Comparison of ENCODE assay signal across 17 mouse cellular contexts in the genomic region with DNA sequence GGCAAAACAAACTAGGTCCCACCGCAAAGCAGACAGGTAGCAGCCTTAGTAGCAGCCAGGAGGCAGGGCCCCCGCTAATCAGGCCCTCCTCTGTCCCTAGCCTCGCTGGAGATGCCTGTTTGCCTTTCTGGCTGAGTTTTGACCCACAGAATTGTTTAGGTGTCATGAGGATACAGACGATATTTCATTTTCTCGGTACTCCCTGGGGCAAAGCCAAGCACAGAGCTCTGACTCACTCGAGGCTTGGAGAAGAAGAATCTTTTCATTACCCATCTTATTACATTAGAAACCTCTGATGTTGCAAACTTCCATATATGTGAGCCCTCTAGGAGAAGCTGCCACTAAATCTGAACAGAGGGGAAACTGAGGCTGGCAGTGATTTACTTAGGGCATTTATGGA.
DNase-seq lines count a peak whose midpoint lies in the region; ATAC-seq and TF ChIP-seq lines count a peak whose summit lies in the region.
"Had no signal": no experiment of that assay in that cellular context is flagged by ENCODE, and none has a peak within 500 bp of the region (broad histone marks: within the 10 kb centered on the region; RNA-seq: fewer than 3 reads in every experiment).

No protein-coding gene starts in this region.

- no peaks in the 10 kb centered on the region for H3K9me3 ChIP-seq in midbrain, embryonic 14.5 days (ENCODE audit: control insufficient read depth, low read length)
- H3K9me3 ChIP-seq: embryonic facial prominence, embryonic 10.5 days; forebrain, embryonic 13.5 days; heart, embryonic 13.5 days; hindbrain, embryonic 15.5 days had no signal

- H3K4me3 ChIP-seq in myocyte, result no peak overlapping the region
- H3K4me3 ChIP-seq in midbrain, embryonic 14.5 days (replicated peaks; ENCODE audit: low read depth, low read length), result no peak overlapping the region
- H3K4me3 ChIP-seq: embryonic facial prominence, embryonic 10.5 days; forebrain, embryonic 13.5 days; heart, embryonic 13.5 days; hindbrain, embryonic 15.5 days had no signal

- H3K79me2 ChIP-seq in myocyte (ENCODE audit: control insufficient read depth, insufficient read depth), result no peaks in the 10 kb centered on the region

- H3ac ChIP-seq in myocyte (ENCODE audit: control insufficient read depth, insufficient read length), result no peak overlapping the region

- CTCF ChIA-PET in Patski (lab: Charles Lee), result no interaction called here

- H3K4me1 ChIP-seq in midbrain, embryonic 14.5 days (ENCODE audit: control insufficient read depth, insufficient read depth, low read length), result 0 out of 2 replicates have a peak, but pooled peaks cover 4% of the 10 kb centered on the region

- 68% methylated on average over 6 of the region's 6 CpGs for WGBS in midbrain, embryonic 14.5 days

- no peak for TF ChIP-seq POLR2A in myocyte (IDR thresholded peaks at IDR 0.05; ENCODE audit: insufficient read length, low read depth)

- H3K9ac ChIP-seq in midbrain, embryonic 14.5 days (replicated peaks; ENCODE audit: low read length), result no peak overlapping the region
- H3K9ac ChIP-seq: forebrain, embryonic 13.5 days; forebrain, postnatal 0 days; heart, embryonic 13.5 days; hindbrain, embryonic 15.5 days had no signal

- no peak overlapping the region for H3K27ac ChIP-seq in midbrain, embryonic 14.5 days (replicated peaks; ENCODE audit: low read depth, low read length)
- H3K27ac ChIP-seq: embryonic facial prominence, embryonic 10.5 days; forebrain, embryonic 13.5 days; heart, embryonic 13.5 days; hindbrain, embryonic 15.5 days had no signal

- in situ Hi-C loops in Patski (cut with MboI; ENCODE audit: low pct_unique_long_range_greater_than_20kb), result no loop called here

- peak overlapping the region; percentile 39 for H3K4me2 ChIP-seq in myocyte (ENCODE audit: low read depth)
- H3K4me2 ChIP-seq in midbrain, embryonic 14.5 days (ENCODE audit: low read length), result no peak overlapping the region
- H3K4me2 ChIP-seq: forebrain, embryonic 13.5 days; heart, embryonic 13.5 days; hindbrain, embryonic 15.5 days had no signal

- TF ChIP-seq CTCF in Patski (IDR thresholded peaks at IDR 0.05), result no peak

- ATAC-seq in Patski, result peak; percentile 9
- ATAC-seq in midbrain, embryonic 14.5 days (ENCODE audit: low FRiP score, low TSS enrichment), result no peak
- ATAC-seq: forebrain, embryonic 13.5 days; forebrain, postnatal 0 days; intestine, embryonic 16.5 days had no signal

- H3K27me3 ChIP-seq in Patski (no peaks in the 10 kb centered on the region), myocyte (ENCODE audit: control insufficient read depth, insufficient read depth, insufficient read length) (no peaks in the 10 kb centered on the region)
- H3K27me3 ChIP-seq in midbrain, embryonic 14.5 days (ENCODE audit: control insufficient read depth, insufficient read depth, low read length), result no peaks in the 10 kb centered on the region

- POLR2A ChIA-PET in Patski (lab: Charles Lee), result no interaction called here

- peak; percentile 59 for DNase-seq in heart, adult 11 months
- DNase-seq in heart, adult 18-20 months, result no peak
- DNase-seq in 3T3-L1 (ENCODE audit: low read depth, low spot score) (peak; percentile 72), Patski (ENCODE audit: low read depth, low spot score) (no peak)
- no peak for DNase-seq in midbrain, embryonic 14.5 days
- no peak for DNase-seq in urinary bladder, postnatal 25 days (ENCODE audit: low spot score)
- DNase-seq: cerebellum, adult 2 months; cerebellum, postnatal 10 days; forebrain, postnatal 0 days; gastrocnemius, postnatal 14 days; heart, postnatal 36 days had no signal

- H3K36me3 ChIP-seq in myocyte (ENCODE audit: control insufficient read depth, insufficient read depth), result no peaks in the 10 kb centered on the region
- H3K36me3 ChIP-seq in midbrain, embryonic 14.5 days (ENCODE audit: control insufficient read depth, insufficient read depth, low read length), result no peaks in the 10 kb centered on the region
- H3K36me3 ChIP-seq: embryonic facial prominence, embryonic 10.5 days; heart, embryonic 13.5 days; hindbrain, embryonic 15.5 days had no signal

TF ChIP-seq in myocyte, 11 proteins besides CTCF, POLR2A, EP300 and RAD21:
- no peak for TF ChIP-seq TCF12 (IDR thresholded peaks at IDR 0.05; ENCODE audit: insufficient read depth, poor library complexity, severe bottlenecking)
- TF ChIP-seq MYOD1 (IDR thresholded peaks at IDR 0.05; ENCODE audit: control insufficient read depth in 1 of 3, insufficient read length in 2 of 3, low read depth in 2 of 3), result no peak
- TF ChIP-seq SRF (IDR thresholded peaks at IDR 0.05; ENCODE audit: control insufficient read depth, insufficient read length, low read depth), result no peak
- TF ChIP-seq CEBPB (IDR thresholded peaks at IDR 0.05; ENCODE audit: insufficient read depth, poor library complexity, severe bottlenecking), result no peak
- no peak for TF ChIP-seq POLR2AphosphoS2 (IDR thresholded peaks at IDR 0.05; ENCODE audit: insufficient read length, low read depth)
- no peak for TF ChIP-seq USF1 (IDR thresholded peaks at IDR 0.05; ENCODE audit: low read depth)
- TF ChIP-seq MAX (IDR thresholded peaks at IDR 0.05; ENCODE audit: low read depth), result no peak
- TF ChIP-seq MYOG (IDR thresholded peaks at IDR 0.05; ENCODE audit: control insufficient read depth in 1 of 3, insufficient read depth in 1 of 3, insufficient read length in 2 of 3, low read depth in 2 of 3), result no peak
TF ChIP-seq in myocyte: peak in this region for 0.

Comparison
In these comparisons a context has a peak if more than half of its experiments do, and no peak if none do; other contexts are left out.
1. DNase-seq: peak in heart, adult 11 months (single experiment) and 3T3-L1 (single experiment); none in heart, adult 18-20 months (0 of 2), Patski (single experiment), midbrain, embryonic 14.5 days (single experiment) and urinary bladder, postnatal 25 days (single experiment).